Mouse (Mus musculus) layer of hippocampus, adult 2 months (tissue): ENCODE measurements at regions not wholly inside any gene's neighbourhood (a gene's known extent, or its start where the extent isn't known, plus 50 kb on each side); places are given as distances from the start of the nearest gene placed in this dataset.
A peak's percentile ranks its signal among the peaks of the same experiment; 100 is the strongest.

Source experiments
- DNase-seq, 2 experiments: peaks; one replicate each; pipeline ENCODE4 v3.0.0; 2022; ENCODE audit warnings: low spot score in 2 of 2
- H3K27ac ChIP-seq: fragments of 200-600 bp; 2 replicates; pipeline ENCODE4 v1.8.1; 2022
- H3K4me3 ChIP-seq: fragments of 200-600 bp; 2 replicates; pipeline ENCODE4 v1.8.1; 2022; ENCODE audit warnings: mild to moderate bottlenecking
- CTCF ChIP-seq: fragments of 200-600 bp; conservative IDR thresholded peaks from 2 replicates; pipeline ENCODE4 v1.8.1; 2022; ENCODE audit warnings: antibody characterized with exemption, mild to moderate bottlenecking, moderate library complexity

- no peak for TF ChIP-seq CTCF
- no peak overlapping the region for H3K4me3 ChIP-seq
- H3K27ac ChIP-seq = no peak overlapping the region
- no peak for DNase-seq
These were observed 665.2 kb upstream of the Fam92a start for GRCm38 (mm10) chr4:12837097-12837426.

- Histone ChIP-seq H3K27ac (no peak overlapping the region), H3K4me3 (no peak overlapping the region)
- no peak for TF ChIP-seq CTCF
- no peak for DNase-seq
These were observed 664.7 kb upstream of the Fam92a start for GRCm38 (mm10) chr4:12836326-12837096.

GRCm38 (mm10) chr4:12826419-12826818, 654.6 kb upstream of the Fam92a start:
- TF ChIP-seq CTCF = no peak
- H3K4me3 ChIP-seq = no peak overlapping the region
- DNase-seq = no peak

GRCm38 (mm10) chr4:12814251-12814650, 642.4 kb upstream of the Fam92a start:
- no peak overlapping the region for H3K27ac ChIP-seq
- DNase-seq = no peak
- no peak for TF ChIP-seq CTCF

More at GRCm38 (mm10) chr4:12826419-12826818, 654.6 kb upstream of the Fam92a start:
- no peak overlapping the region for H3K27ac ChIP-seq

GRCm38 (mm10) chr4:12801186-12801585, 629.4 kb upstream of the Fam92a start:
- H3K4me3 ChIP-seq = no peak overlapping the region
- DNase-seq = no peak
- TF ChIP-seq CTCF = no peak
- H3K27ac ChIP-seq = no peak overlapping the region

More at GRCm38 (mm10) chr4:12814251-12814650, 642.4 kb upstream of the Fam92a start:
- H3K4me3 ChIP-seq = no peak overlapping the region

- TF ChIP-seq CTCF = no peak
- H3K4me3 ChIP-seq = no peak overlapping the region
- DNase-seq = peak; percentile 50 to 72
- peak overlapping the region; percentile 81 for H3K27ac ChIP-seq
These were observed 627.7 kb upstream of the Fam92a start for GRCm38 (mm10) chr4:12799564-12799963.

GRCm38 (mm10) chr4:12792764-12793422, 621.1 kb upstream of the Fam92a start:
- TF ChIP-seq CTCF = no peak
- Histone ChIP-seq H3K4me3 (peak overlapping the region; percentile 41; the same call in 1 of the 2 replicates), H3K27ac (peak overlapping the region; percentile 18; the same call in 1 of the 2 replicates)
- no peak for DNase-seq

GRCm38 (mm10) chr4:12791786-12792674, 620.2 kb upstream of the Fam92a start:
- Histone ChIP-seq H3K4me3 (peak overlapping the region; percentile 41), H3K27ac (peak overlapping the region; percentile 18; the same call in 1 of the 2 replicates)
- DNase-seq = no peak
- no peak for TF ChIP-seq CTCF

- no peak overlapping the region for H3K27ac ChIP-seq
- no peak for TF ChIP-seq CTCF
- no peak overlapping the region for H3K4me3 ChIP-seq
- no peak for DNase-seq
These were observed 614.0 kb upstream of the Fam92a start for GRCm38 (mm10) chr4:12785840-12786239.

GRCm38 (mm10) chr4:12784479-12784878, 612.7 kb upstream of the Fam92a start:
- DNase-seq = no peak
- no peak for TF ChIP-seq CTCF
- Histone ChIP-seq H3K27ac (no peak overlapping the region), H3K4me3 (no peak overlapping the region)

GRCm38 (mm10) chr4:12784068-12784467, 612.3 kb upstream of the Fam92a start:
- Histone ChIP-seq H3K27ac (no peak overlapping the region), H3K4me3 (no peak overlapping the region)
- DNase-seq = no peak
- TF ChIP-seq CTCF = no peak

- no peak overlapping the region for H3K27ac ChIP-seq
- TF ChIP-seq CTCF = no peak
- no peak for DNase-seq
- no peak overlapping the region for H3K4me3 ChIP-seq
These were observed 610.4 kb upstream of the Fam92a start for GRCm38 (mm10) chr4:12781969-12782904.
